Comparison of ENCODE assay signal across 7 mouse cellular contexts in genomic region chr5:36464709-36465661, GRCm38 (mm10). TPM values are rescaled to one million over a fixed set of nuclear protein-coding genes. Genes with fewer than 3 reads are reported as not detected.
DNase-seq lines count a peak whose midpoint lies in the region; ATAC-seq lines count a peak whose summit lies in the region.

Gene Grpel1 (plus strand): TSS chr5:36464998.

- H3K27me3 ChIP-seq in intestine, embryonic 16.5 days (replicated peaks; ENCODE audit: control insufficient read depth, insufficient read depth, low read length): no peaks in the 10 kb centered on the region
- no peaks in the 10 kb centered on the region for H3K27me3 ChIP-seq in midbrain, embryonic 11.5 days (ENCODE audit: control insufficient read depth, insufficient read depth, low read length)

- H3K4me3 ChIP-seq in intestine, embryonic 16.5 days (ENCODE audit: low read length): peak within 1 kb of the TSS; percentile 93
- peak within 1 kb of the TSS; percentile 85 for H3K4me3 ChIP-seq in midbrain, embryonic 11.5 days (ENCODE audit: low read depth, low read length)

- H3K9me3 ChIP-seq in intestine, embryonic 16.5 days (ENCODE audit: control insufficient read depth, low read length): no peaks in the 10 kb centered on the region
- H3K9me3 ChIP-seq in midbrain, embryonic 11.5 days (ENCODE audit: control insufficient read depth, low read length): no peaks in the 10 kb centered on the region

- peaks cover 11% of the 10 kb centered on the region for H3K4me1 ChIP-seq in intestine, embryonic 16.5 days (ENCODE audit: control insufficient read depth, insufficient read depth, low read length)
- H3K4me1 ChIP-seq in midbrain, embryonic 11.5 days (ENCODE audit: control insufficient read depth, insufficient read depth, low read length): peaks cover 21% of the 10 kb centered on the region

- peak within 1 kb of the TSS; percentile 55 for H3K27ac ChIP-seq in intestine, embryonic 16.5 days (ENCODE audit: low read length)
- no peak within 1 kb of the TSS for H3K27ac ChIP-seq in midbrain, embryonic 11.5 days (ENCODE audit: low read depth, low read length)

- H3K4me2 ChIP-seq in intestine, embryonic 16.5 days (ENCODE audit: low read depth, low read length): peak within 1 kb of the TSS; percentile 86
- H3K4me2 ChIP-seq in midbrain, embryonic 11.5 days: peak within 1 kb of the TSS; percentile 94

- intact Hi-C loops in left cerebral cortex, postnatal 36 days (cut with DNase I): loop anchor here (2.0 to 5.0 kb wide), 3 partner anchors 20 to 277 kb away; partner anchors contain the start of genes Ccdc96 and Tada2b

- peak; percentile 96 for ATAC-seq in intestine, embryonic 16.5 days
- ATAC-seq in midbrain, embryonic 11.5 days (ENCODE audit: low FRiP score): peak; percentile 94

- H3K9ac ChIP-seq in intestine, embryonic 16.5 days (ENCODE audit: low read depth, low read length): peak within 1 kb of the TSS; percentile 89
- H3K9ac ChIP-seq in midbrain, embryonic 11.5 days (ENCODE audit: low read length): peak within 1 kb of the TSS; percentile 80

- DNase-seq in adrenal gland, adult 8-10 months: peak; percentile 100
- DNase-seq in embryo, embryonic 9.5 days (ENCODE audit: extremely low spot score): peak; percentile 98
- DNase-seq in gastrocnemius, postnatal 4 days (ENCODE audit: low spot score in 2 of 2): peak; percentile 93 to 97
- peak; percentile 97 to 98 for DNase-seq in left cerebral cortex, postnatal 36 days (ENCODE audit: low spot score in 2 of 2)
- peak; percentile 100 for DNase-seq in midbrain, embryonic 11.5 days (ENCODE audit: low spot score, missing footprints)
- peak; percentile 99 for DNase-seq in skeletal muscle tissue, adult 2 months (ENCODE audit: low read depth, low spot score)

- under 1% methylated on average over 68 of the region's 68 CpGs for WGBS in intestine, embryonic 16.5 days
- under 1% methylated on average over 68 of the region's 68 CpGs for WGBS in midbrain, embryonic 11.5 days

- 0 out of 2 replicates have a peak, but pooled peaks cover 6% of the 10 kb centered on the region for H3K36me3 ChIP-seq in intestine, embryonic 16.5 days (ENCODE audit: control insufficient read depth, insufficient read depth, low read length)
- H3K36me3 ChIP-seq in midbrain, embryonic 11.5 days (ENCODE audit: control insufficient read depth, insufficient read depth, low read length): peaks cover 3% of the 10 kb centered on the region; the same call in 1 of the 2 replicates

RNA-seq across cellular contexts. Expression of gene Grpel1, which starts in this region (rescaled TPM):
- total RNA-seq in adrenal gland, adult 8-10 months (2022): 10 to 100 TPM; 53.4 to 69.1 (median 62.6) TPM
- 10 to 100 TPM; 31.7 to 34.9 TPM for total RNA-seq in gastrocnemius, postnatal 4 days (2021)
- polyA plus RNA-seq in intestine, embryonic 16.5 days (2015; fragmentation: Nextera tagmentation; extraction: Ambion mirVana): 76.1 and 80.0 TPM in 2 replicates
- total RNA-seq in left cerebral cortex, postnatal 36 days (2021): 10 to 100 TPM; 21.1 to 22.9 TPM
- polyA plus RNA-seq in midbrain, embryonic 11.5 days (2014; fragmentation: Nextera tagmentation; extraction: Ambion mirVana): 58.0 and 58.5 TPM in 2 replicates
